Mouse (Mus musculus) A20 (cell line): ENCODE data around the gene Celf1.

Experiments
- DNase-seq: peaks from one replicate; pipeline ENCODE4 v3.0.0-alpha.2; 2011; ENCODE audit warnings: low read depth, low spot score

Gene Celf1

GRCm38 (mm10) chr2:91061849-91062481, 121.8 kb downstream of the Celf1 start:
- DNase-seq, result no peak

GRCm38 (mm10) chr2:91062779-91063606, 122.8 kb downstream of the Celf1 start:
- no peak for DNase-seq

- DNase-seq, result no peak
These were observed 124.0 kb downstream of the Celf1 start for GRCm38 (mm10) chr2:91064211-91064610.

- peak; percentile 55 for DNase-seq
These were observed 125.4 kb downstream of the Celf1 start for GRCm38 (mm10) chr2:91065544-91065943.

GRCm38 (mm10) chr2:91066455-91066854, 126.3 kb downstream of the Celf1 start:
- DNase-seq, result no peak

- DNase-seq, result no peak
These were observed 128.1 kb downstream of the Celf1 start for GRCm38 (mm10) chr2:91068162-91068871.

GRCm38 (mm10) chr2:91068872-91069165, 128.6 kb downstream of the Celf1 start:
- DNase-seq, result no peak
